Mouse (Mus musculus): ENCODE measurements around the gene Olfr630. TPM values are rescaled to one million over a fixed set of nuclear protein-coding genes. Genes with fewer than 3 reads are reported as not detected.
"Not testable (repeated sequence)": the region's sequence is repeated elsewhere in the genome, so short reads cannot be mapped to it uniquely, and the experiment has no call there.

The Olfr630 gene
- polyA plus RNA-seq, 1 experiment from 2014 or later, result not detected

- Histone ChIP-seq H3K36me3 (replicated peaks; ENCODE audit: insufficient read depth, low read length) (no peaks in the 10 kb centered on the region), H3K4me1 (ENCODE audit: insufficient read depth) (no peaks in the 10 kb centered on the region), H3K27me3 (ENCODE audit: insufficient read depth, low read length) (no peaks in the 10 kb centered on the region), H3K4me2 (ENCODE audit: low read depth, low read length) (no peak within 1 kb of the TSS), H3K4me3 (ENCODE audit: low read depth, low read length) (no peak within 1 kb of the TSS), H3K27ac (ENCODE audit: low read depth) (no peak within 1 kb of the TSS), H3K9me3 (ENCODE audit: low read length) (no peaks in the 10 kb centered on the region), H3K9ac (replicated peaks) (no peak within 1 kb of the TSS)
- no peak for TF ChIP-seq CTCF (IDR thresholded peaks at IDR 0.05; ENCODE audit: low read depth)
- no peak for TF ChIP-seq EP300 (IDR thresholded peaks at IDR 0.05; ENCODE audit: low read depth)
- WGBS (ENCODE audit: insufficient replicate concordance), result 76% methylated on average over 2 of the region's 2 CpGs
- ATAC-seq, result no peak
- DNase-seq, result no peak
Measured at GRCm38 (mm10) chr7:103771494-103771893, 14.4 kb upstream of the Olfr630 start, which contains the start of gene Olfr69. TSS of gene Olfr69 (minus strand) at chr7:103771594.

GRCm38 (mm10) chr7:103767687-103768086 is 10.6 kb upstream of the Olfr630 start:
- WGBS (ENCODE audit: insufficient replicate concordance), result 58% methylated on average over 6 of the region's 6 CpGs
- ATAC-seq, result not testable (repeated sequence)

GRCm38 (mm10) chr7:103762212-103762611 is 5.1 kb upstream of the Olfr630 start:
- H3K9me3 ChIP-seq (ENCODE audit: low read length); H3K27me3 ChIP-seq (ENCODE audit: insufficient read depth, low read length); H3K4me1 ChIP-seq (ENCODE audit: insufficient read depth); H3K4me3 ChIP-seq (ENCODE audit: low read depth, low read length); ATAC-seq; DNase-seq; H3K27ac ChIP-seq (ENCODE audit: low read depth); H3K36me3 ChIP-seq (replicated peaks; ENCODE audit: insufficient read depth, low read length); H3K9ac ChIP-seq (replicated peaks): not testable (repeated sequence)
- 0 out of 2 replicates have a peak overlapping the region, but pooled peaks have one; percentile 18 for H3K4me2 ChIP-seq (ENCODE audit: low read depth, low read length)
- WGBS (ENCODE audit: insufficient replicate concordance), result 27% methylated on average over 6 of the region's 6 CpGs

More at GRCm38 (mm10) chr7:103767687-103768086, 10.6 kb upstream of the Olfr630 start:
- not testable (repeated sequence) for H3K9me3 ChIP-seq (ENCODE audit: low read length); H3K9ac ChIP-seq (replicated peaks); H3K4me2 ChIP-seq (ENCODE audit: low read depth, low read length); DNase-seq; H3K4me1 ChIP-seq (ENCODE audit: insufficient read depth); H3K27me3 ChIP-seq (ENCODE audit: insufficient read depth, low read length); H3K4me3 ChIP-seq (ENCODE audit: low read depth, low read length); H3K27ac ChIP-seq (ENCODE audit: low read depth); H3K36me3 ChIP-seq (replicated peaks; ENCODE audit: insufficient read depth, low read length)

GRCm38 (mm10) chr7:103744843-103745242 is 12.3 kb downstream of the Olfr630 start, which contains the start of gene Olfr629:
TSS of gene Olfr629 (minus strand) at chr7:103744943.
- DNase-seq (no peak), ATAC-seq (no peak)
- no peak within 1 kb of the TSS for H3K9ac ChIP-seq (replicated peaks)
- no peaks in the 10 kb centered on the region for H3K27me3 ChIP-seq (ENCODE audit: insufficient read depth, low read length)
- TF ChIP-seq CTCF (IDR thresholded peaks at IDR 0.05; ENCODE audit: low read depth) (no peak), EP300 (IDR thresholded peaks at IDR 0.05; ENCODE audit: low read depth) (no peak)
- H3K4me3 ChIP-seq (ENCODE audit: low read depth, low read length), result no peak within 1 kb of the TSS
- no peaks in the 10 kb centered on the region for H3K4me1 ChIP-seq (ENCODE audit: insufficient read depth)
- no peak within 1 kb of the TSS for H3K4me2 ChIP-seq (ENCODE audit: low read depth, low read length)
- 70% methylated on average over 2 of the region's 2 CpGs for WGBS (ENCODE audit: insufficient replicate concordance)
- H3K27ac ChIP-seq (ENCODE audit: low read depth), result no peak within 1 kb of the TSS
- no peaks in the 10 kb centered on the region for H3K9me3 ChIP-seq (ENCODE audit: low read length)
- no peaks in the 10 kb centered on the region for H3K36me3 ChIP-seq (replicated peaks; ENCODE audit: insufficient read depth, low read length)

GRCm38 (mm10) chr7:103730074-103730473 is 27.1 kb downstream of the Olfr630 start, which contains the start of gene Olfr628:
TSS of gene Olfr628 (plus strand) at chr7:103730374.
- no peak within 1 kb of the TSS for H3K9ac ChIP-seq (replicated peaks)
- H3K36me3 ChIP-seq (replicated peaks; ENCODE audit: insufficient read depth, low read length), result no peaks in the 10 kb centered on the region
- no peak within 1 kb of the TSS for H3K27ac ChIP-seq (ENCODE audit: low read depth)
- no peaks in the 10 kb centered on the region for H3K27me3 ChIP-seq (ENCODE audit: insufficient read depth, low read length)
- ATAC-seq, result no peak
- DNase-seq, result no peak
- no peak within 1 kb of the TSS for H3K4me2 ChIP-seq (ENCODE audit: low read depth, low read length)
- no peaks in the 10 kb centered on the region for H3K4me1 ChIP-seq (ENCODE audit: insufficient read depth)
- TF ChIP-seq EP300 (IDR thresholded peaks at IDR 0.05; ENCODE audit: low read depth), result no peak
- TF ChIP-seq CTCF (IDR thresholded peaks at IDR 0.05; ENCODE audit: low read depth), result no peak
- H3K4me3 ChIP-seq (ENCODE audit: low read depth, low read length), result no peak within 1 kb of the TSS
- 82% methylated on average over 1 of the region's 1 CpGs for WGBS (ENCODE audit: insufficient replicate concordance)
- no peaks in the 10 kb centered on the region for H3K9me3 ChIP-seq (ENCODE audit: low read length)

- WGBS (ENCODE audit: insufficient replicate concordance), result 81% methylated on average over 1 of the region's 1 CpGs
- not testable (repeated sequence) for ATAC-seq; H3K36me3 ChIP-seq (replicated peaks; ENCODE audit: insufficient read depth, low read length); H3K9ac ChIP-seq (replicated peaks); H3K4me3 ChIP-seq (ENCODE audit: low read depth, low read length); DNase-seq; H3K4me2 ChIP-seq (ENCODE audit: low read depth, low read length); H3K27ac ChIP-seq (ENCODE audit: low read depth); H3K27me3 ChIP-seq (ENCODE audit: insufficient read depth, low read length); H3K4me1 ChIP-seq (ENCODE audit: insufficient read depth); H3K9me3 ChIP-seq (ENCODE audit: low read length)
Measured at GRCm38 (mm10) chr7:103716398-103716797, 40.7 kb downstream of the Olfr630 start.

GRCm38 (mm10) chr7:103714371-103714770 is 42.8 kb downstream of the Olfr630 start, which contains the start of gene Olfr243:
TSS of gene Olfr243 (plus strand) at chr7:103714671.
- Histone ChIP-seq H3K4me2 (ENCODE audit: low read depth, low read length) (no peak within 1 kb of the TSS), H3K4me3 (ENCODE audit: low read depth, low read length) (no peak within 1 kb of the TSS), H3K27ac (ENCODE audit: low read depth) (no peak within 1 kb of the TSS), H3K27me3 (ENCODE audit: insufficient read depth, low read length) (no peaks in the 10 kb centered on the region), H3K9me3 (ENCODE audit: low read length) (no peaks in the 10 kb centered on the region), H3K36me3 (replicated peaks; ENCODE audit: insufficient read depth, low read length) (no peaks in the 10 kb centered on the region), H3K4me1 (ENCODE audit: insufficient read depth) (no peaks in the 10 kb centered on the region), H3K9ac (replicated peaks) (no peak within 1 kb of the TSS)
- ATAC-seq (no peak), DNase-seq (no peak)
- TF ChIP-seq EP300 (IDR thresholded peaks at IDR 0.05; ENCODE audit: low read depth) (no peak), CTCF (IDR thresholded peaks at IDR 0.05; ENCODE audit: low read depth) (no peak)

Measured in liver, postnatal 0 days (tissue).